Mouse (Mus musculus) liver, adult 2 months (tissue): ENCODE measurements around the gene 1700017B05Rik. TPM values are rescaled to one million over a fixed set of nuclear protein-coding genes. Genes with fewer than 3 reads are reported as not detected.

ENCODE experiments used
- DNase-seq: peaks from one replicate; pipeline ENCODE4 v3.0.0-alpha.2; 2011; ENCODE audit warnings: low read depth, low spot score; ENCODE audit errors: extremely low read depth
- H3K27ac ChIP-seq: fragments of 200-500 bp; replicated peaks from 2 replicates; pipeline ENCODE4 v1.5.1; 2012; ENCODE audit warnings: low read depth, mild to moderate bottlenecking, control low read depth, inconsistent platforms, low read length; ENCODE audit not compliant: insufficient read depth
- H3K27me3 ChIP-seq: fragments of 200-500 bp; 2 replicates; pipeline ENCODE4 v1.6.1; 2012; ENCODE audit warnings: mild to moderate bottlenecking, moderate library complexity, low read length, inconsistent platforms; ENCODE audit not compliant: control insufficient read depth, insufficient read depth
- H3K36me3 ChIP-seq: fragments of 200-500 bp; 2 replicates; pipeline ENCODE4 v1.6.1; 2012; ENCODE audit warnings: low read length, inconsistent platforms; ENCODE audit not compliant: control insufficient read depth, insufficient read depth
- H3K4me1 ChIP-seq: fragments of 200-500 bp; 2 replicates; pipeline ENCODE4 v1.6.1; 2011; ENCODE audit warnings: low read length; ENCODE audit not compliant: control insufficient read depth, insufficient read depth
- H3K4me3 ChIP-seq: fragments of 200-500 bp; 2 replicates; pipeline ENCODE4 v1.5.1; 2011; ENCODE audit warnings: low read depth, mild to moderate bottlenecking, control low read depth, low read length, moderate library complexity; ENCODE audit not compliant: insufficient read depth
- H3K79me2 ChIP-seq: fragments of 200-500 bp; 2 replicates; pipeline ENCODE4 v1.6.1; 2012; ENCODE audit warnings: inconsistent platforms, mild to moderate bottlenecking, low read length, moderate library complexity; ENCODE audit not compliant: control insufficient read depth, insufficient read depth
- H3K9ac ChIP-seq: fragments of 200-500 bp; 2 replicates; pipeline ENCODE4 v1.6.1; 2012; ENCODE audit warnings: low read depth, mild to moderate bottlenecking, control low read depth, inconsistent platforms, low read length
- CTCF ChIP-seq: fragments of 200-500 bp; IDR thresholded peaks from 2 replicates; pipeline ENCODE4 v1.5.1; 2011; ENCODE audit warnings: low read depth, low read length, control low read depth
- POLR2A ChIP-seq: fragments of 200-500 bp; IDR thresholded peaks from 2 replicates; pipeline ENCODE4 v1.6.1; 2011; ENCODE audit warnings: low read length, control low read depth; ENCODE audit not compliant: insufficient read depth; ENCODE audit errors: extremely low read depth
- WGBS: fragments of 180-500 bp; shearing (Covaris S2); methylation state at CpG from one replicate; pipeline ENCODE4 v1.1.7; 2018; 5-methylcytosine and 5-hydroxymethylcytosine counted together
- polyA plus RNA-seq: library from polyadenylated mRNA; depleted of rRNA; stranded (reverse); fragments of >200 nt; gene quantifications from 2 replicates; pipeline ENCODE4 v1.2.3, GENCODE M21; 2012
- total RNA-seq: library from RNA; depleted of rRNA; stranded (reverse); fragments of >200 nt; gene quantifications from 2 replicates; pipeline ENCODE4 v1.2.3, GENCODE M21; 2014

1700017B05Rik gene
- total and polyA plus RNA-seq, 2 experiments, result 1.7 to 6.3 TPM

DNA sequence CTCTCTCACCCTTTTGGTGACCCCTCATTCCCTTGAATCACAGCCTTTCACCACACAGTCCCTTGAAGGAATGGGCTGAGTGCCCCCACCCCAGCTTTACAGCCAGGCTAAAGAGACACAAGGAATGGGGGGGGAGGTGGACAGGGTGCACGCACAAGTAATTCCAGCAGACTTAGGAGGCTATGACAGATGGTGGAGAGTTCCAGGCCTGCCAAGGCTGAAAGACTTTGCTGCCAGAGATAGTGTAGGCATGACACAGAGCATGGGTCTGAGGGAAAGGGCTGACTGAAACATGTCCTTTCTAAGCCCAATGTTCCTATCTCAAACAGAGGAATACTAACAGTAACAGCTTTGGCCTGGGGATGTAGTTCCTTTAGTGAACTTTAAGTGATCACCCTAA, 8.7 kb upstream of the 1700017B05Rik start:
- Histone ChIP-seq H3K4me3 (no peak overlapping the region), H3K27me3 (no peaks in the 10 kb centered on the region), H3K9ac (no peak overlapping the region), H3K79me2 (no peaks in the 10 kb centered on the region), H3K36me3 (no peaks in the 10 kb centered on the region), H3K4me1 (peaks cover 9% of the 10 kb centered on the region), H3K27ac (no peak overlapping the region)
- no peak for DNase-seq
- WGBS, result 100% methylated on average over 1 of the region's 1 CpGs
- TF ChIP-seq CTCF, result no peak
- no peak for TF ChIP-seq POLR2A

DNA sequence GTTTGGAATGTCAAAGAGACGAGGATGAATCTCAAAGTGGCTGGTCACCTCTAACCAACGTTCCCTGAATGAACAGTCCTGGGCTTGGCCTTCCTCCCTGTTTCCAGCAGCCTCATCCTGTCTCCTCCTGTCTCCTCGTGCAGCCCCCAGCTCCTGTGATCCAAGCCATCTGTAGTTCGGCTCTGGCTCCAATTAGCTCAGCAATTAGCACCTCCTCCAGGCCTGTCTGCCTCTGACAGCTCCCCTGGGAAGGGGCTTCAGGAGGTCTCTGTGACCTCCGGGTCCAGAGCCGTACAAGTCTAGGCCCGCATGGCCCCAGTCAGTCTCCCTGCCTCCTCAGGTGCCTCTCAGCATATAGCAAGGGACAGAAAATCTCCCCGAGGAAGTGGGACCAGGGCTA, 8.0 kb upstream of the 1700017B05Rik start:
- H3K79me2 ChIP-seq, result no peaks in the 10 kb centered on the region
- 78% methylated on average over 8 of the region's 8 CpGs for WGBS

GRCm38 (mm10) chr9:57269384-57269783, 7.0 kb upstream of the 1700017B05Rik start:
- no peak for DNase-seq
- H3K36me3 ChIP-seq, result no peaks in the 10 kb centered on the region
- peaks cover 9% of the 10 kb centered on the region for H3K4me1 ChIP-seq
- WGBS, result 92% methylated on average over 1 of the region's 1 CpGs
- H3K79me2 ChIP-seq, result no peaks in the 10 kb centered on the region
- no peaks in the 10 kb centered on the region for H3K27me3 ChIP-seq
- TF ChIP-seq POLR2A (no peak), CTCF (no peak)
- H3K27ac ChIP-seq, result no peak overlapping the region
- H3K4me3 ChIP-seq, result no peak overlapping the region
- no peak overlapping the region for H3K9ac ChIP-seq

More for the DNA sequence above, 8.0 kb upstream of the 1700017B05Rik start:
- Histone ChIP-seq H3K4me3 (no peak overlapping the region), H3K27ac (no peak overlapping the region), H3K9ac (no peak overlapping the region), H3K36me3 (no peaks in the 10 kb centered on the region), H3K27me3 (no peaks in the 10 kb centered on the region), H3K4me1 (peaks cover 9% of the 10 kb centered on the region)
- no peak for DNase-seq
- no peak for TF ChIP-seq POLR2A

DNA sequence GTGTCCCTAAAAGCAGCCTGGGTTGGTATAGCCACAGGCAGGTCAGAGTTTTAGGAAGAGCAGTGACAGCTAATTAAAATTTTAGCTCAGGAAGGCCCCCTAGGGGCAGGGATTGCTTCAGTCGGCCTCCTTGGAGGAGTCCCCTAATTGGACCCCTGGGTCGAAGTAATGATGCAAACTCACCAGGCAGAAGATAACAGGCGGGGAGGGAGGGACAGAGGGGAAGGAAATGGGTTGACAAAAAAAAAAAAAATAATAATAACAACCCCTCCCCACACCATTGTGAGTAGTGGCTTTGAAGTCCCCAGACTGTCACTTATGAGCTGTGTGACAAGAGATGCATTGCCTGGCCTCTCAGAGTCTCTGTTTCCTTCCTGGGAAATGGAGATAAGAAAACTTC, 6.2 kb upstream of the 1700017B05Rik start:
- Histone ChIP-seq H3K79me2 (no peaks in the 10 kb centered on the region), H3K27me3 (no peaks in the 10 kb centered on the region), H3K4me3 (no peak overlapping the region), H3K4me1 (peaks cover 7% of the 10 kb centered on the region), H3K9ac (no peak overlapping the region), H3K27ac (no peak overlapping the region), H3K36me3 (no peaks in the 10 kb centered on the region)
- TF ChIP-seq POLR2A (no peak), CTCF (no peak)
- 56% methylated on average over 3 of the region's 3 CpGs for WGBS
- no peak for DNase-seq

- no peaks in the 10 kb centered on the region for H3K27me3 ChIP-seq
- 13% methylated on average over 10 of the region's 10 CpGs for WGBS
- H3K4me3 ChIP-seq, result no peak overlapping the region
- peak; percentile 82 for DNase-seq
- H3K79me2 ChIP-seq, result no peaks in the 10 kb centered on the region
- H3K27ac ChIP-seq, result no peak overlapping the region
- H3K4me1 ChIP-seq, result peaks cover 7% of the 10 kb centered on the region
- no peaks in the 10 kb centered on the region for H3K36me3 ChIP-seq
- TF ChIP-seq POLR2A (no peak), CTCF (no peak)
- no peak overlapping the region for H3K9ac ChIP-seq
Measured at GRCm38 (mm10) chr9:57268078-57268477, 5.7 kb upstream of the 1700017B05Rik start.

DNA sequence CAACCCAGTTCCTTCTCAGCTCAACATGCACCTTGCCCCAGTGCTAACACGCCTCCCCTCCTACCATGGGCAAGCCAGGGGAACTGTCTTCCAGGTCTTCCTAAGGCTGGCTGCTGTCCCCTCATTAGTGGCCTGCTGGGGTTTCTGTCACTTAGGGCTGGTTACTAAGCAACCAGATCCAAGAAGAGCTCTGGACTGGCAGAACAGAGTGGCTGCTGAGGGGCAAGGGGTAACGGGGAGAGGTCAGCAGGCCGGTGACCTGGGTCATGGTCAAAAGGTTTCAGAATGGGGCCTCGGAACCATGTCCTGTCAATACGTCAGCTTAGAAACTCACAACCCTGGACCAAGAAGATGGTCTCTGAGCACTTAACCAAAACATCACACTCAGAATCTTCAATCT, 5.0 kb upstream of the 1700017B05Rik start:
- H3K27me3 ChIP-seq, result no peaks in the 10 kb centered on the region
- H3K36me3 ChIP-seq, result no peaks in the 10 kb centered on the region
- WGBS, result 20% methylated on average over 5 of the region's 5 CpGs
- TF ChIP-seq POLR2A, result no peak
- TF ChIP-seq CTCF, result no peak
- no peak overlapping the region for H3K4me3 ChIP-seq
- H3K9ac ChIP-seq, result no peak overlapping the region
- peak; percentile 72 for DNase-seq
- no peak overlapping the region for H3K27ac ChIP-seq
- H3K79me2 ChIP-seq, result no peaks in the 10 kb centered on the region
- peaks cover 11% of the 10 kb centered on the region for H3K4me1 ChIP-seq
